Mouse (Mus musculus): Measurements from ENCODE around the gene Stx3. TPM values are rescaled to one million over a fixed set of nuclear protein-coding genes. Genes with fewer than 3 reads are reported as not detected.
A peak's percentile ranks its signal among the peaks of the same experiment; 100 is the strongest.

The Stx3 gene
- polyA plus RNA-seq, 1 experiment from 2014 or later, result 19.3 TPM

GRCm38 (mm10) chr19:11810856-11811255 is 8.3 kb downstream of the Stx3 start:
- no peak for ATAC-seq (ENCODE audit: low read depth)
- Histone ChIP-seq H3K4me2 (ENCODE audit: low read depth, low read length) (no peak overlapping the region), H3K4me1 (replicated peaks; ENCODE audit: control insufficient read depth, insufficient read depth, low read length) (peaks cover 7% of the 10 kb centered on the region), H3K9me3 (ENCODE audit: control insufficient read depth, low read length) (no peaks in the 10 kb centered on the region), H3K27me3 (ENCODE audit: control insufficient read depth, insufficient read depth, low read depth, low read length) (no peaks in the 10 kb centered on the region), H3K27ac (ENCODE audit: low read length) (0 out of 2 replicates have a peak overlapping the region, but pooled peaks have one; percentile 30), H3K36me3 (ENCODE audit: control insufficient read depth, insufficient read depth, low read length) (no peaks in the 10 kb centered on the region), H3K4me3 (ENCODE audit: low read length) (no peak overlapping the region), H3K9ac (ENCODE audit: low read length) (no peak overlapping the region)
- 53% methylated on average over 1 of the region's 1 CpGs for WGBS

DNA sequence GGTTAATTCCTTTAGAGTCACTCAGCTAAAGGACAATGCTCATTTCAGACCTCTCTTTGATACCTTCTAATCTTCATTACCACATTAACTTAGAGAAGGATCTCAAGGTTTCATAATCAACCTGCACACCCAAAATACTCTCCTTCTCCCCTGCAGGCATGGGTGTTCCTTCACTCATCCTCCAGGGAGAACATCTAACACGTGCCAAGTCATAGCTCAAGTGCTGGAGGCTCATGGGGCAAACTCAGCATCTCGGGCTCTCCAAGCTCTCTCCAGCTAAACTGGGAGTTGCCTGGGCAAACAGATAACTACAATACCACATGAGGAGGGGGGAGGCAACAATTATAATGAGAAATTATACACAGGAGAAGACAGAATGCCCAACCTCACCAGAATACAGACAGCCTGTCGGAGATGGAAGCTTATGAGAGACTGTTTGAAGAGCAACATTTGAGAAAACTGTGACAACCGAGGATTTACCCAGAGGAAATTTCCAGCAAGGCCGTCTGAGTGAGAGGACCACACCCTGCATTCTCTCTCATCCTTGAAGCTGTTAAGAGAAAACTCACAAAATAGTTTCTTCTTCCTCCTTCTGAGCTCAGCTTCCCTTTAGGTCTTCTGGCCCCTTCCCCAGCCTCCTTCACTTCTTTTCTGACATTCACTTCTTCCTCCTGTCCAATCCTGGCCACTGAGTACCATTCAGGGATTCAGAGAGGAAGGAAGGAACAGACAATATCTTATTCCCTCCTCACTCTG is 9.0 kb downstream of the Stx3 start:
- no peak overlapping the region for H3K9ac ChIP-seq (ENCODE audit: low read length)
- H3K4me2 ChIP-seq (ENCODE audit: low read depth, low read length), result no peak overlapping the region
- no peak overlapping the region for H3K4me3 ChIP-seq (ENCODE audit: low read length)
- 52% methylated on average over 5 of the region's 5 CpGs for WGBS
- H3K27ac ChIP-seq (ENCODE audit: low read length), result 0 out of 2 replicates have a peak overlapping the region, but pooled peaks have one; percentile 3
- H3K36me3 ChIP-seq (ENCODE audit: control insufficient read depth, insufficient read depth, low read length), result no peaks in the 10 kb centered on the region
- H3K9me3 ChIP-seq (ENCODE audit: control insufficient read depth, low read length), result no peaks in the 10 kb centered on the region
- no peaks in the 10 kb centered on the region for H3K27me3 ChIP-seq (ENCODE audit: control insufficient read depth, insufficient read depth, low read depth, low read length)
- ATAC-seq (ENCODE audit: low read depth), result no peak
- H3K4me1 ChIP-seq (replicated peaks; ENCODE audit: control insufficient read depth, insufficient read depth, low read length), result peaks cover 7% of the 10 kb centered on the region

GRCm38 (mm10) chr19:11808452-11808851 is 10.8 kb downstream of the Stx3 start:
- Histone ChIP-seq H3K27me3 (ENCODE audit: control insufficient read depth, insufficient read depth, low read depth, low read length) (no peaks in the 10 kb centered on the region), H3K36me3 (ENCODE audit: control insufficient read depth, insufficient read depth, low read length) (no peaks in the 10 kb centered on the region), H3K27ac (ENCODE audit: low read length) (no peak overlapping the region), H3K9ac (ENCODE audit: low read length) (no peak overlapping the region), H3K4me2 (ENCODE audit: low read depth, low read length) (no peak overlapping the region), H3K4me1 (replicated peaks; ENCODE audit: control insufficient read depth, insufficient read depth, low read length) (peaks cover 7% of the 10 kb centered on the region), H3K4me3 (ENCODE audit: low read length) (no peak overlapping the region), H3K9me3 (ENCODE audit: control insufficient read depth, low read length) (no peaks in the 10 kb centered on the region)
- ATAC-seq (ENCODE audit: low read depth), result no peak
- 84% methylated on average over 2 of the region's 2 CpGs for WGBS

DNA sequence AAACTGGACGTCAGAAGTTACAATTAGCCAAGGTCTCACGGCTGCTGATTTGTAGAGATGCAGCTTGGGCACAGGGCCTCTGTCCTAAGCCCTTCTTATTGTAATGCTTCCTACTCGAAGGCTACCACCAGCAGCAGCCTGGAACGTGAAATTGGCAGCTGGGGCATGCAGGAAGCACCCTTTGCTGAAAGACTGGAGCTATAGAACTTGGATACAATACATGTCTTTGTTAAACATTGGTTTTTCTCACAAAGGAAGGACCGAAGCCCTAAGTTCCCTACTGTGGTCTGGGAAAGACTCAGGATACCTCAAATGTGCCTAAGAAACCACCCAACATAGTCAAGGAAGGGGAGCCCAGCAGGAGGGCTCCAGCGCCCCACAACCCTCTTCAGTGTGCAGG is 11.4 kb downstream of the Stx3 start:
- H3K36me3 ChIP-seq (ENCODE audit: control insufficient read depth, insufficient read depth, low read length), result no peaks in the 10 kb centered on the region

GRCm38 (mm10) chr19:11807251-11807650 is 12.0 kb downstream of the Stx3 start:
- ATAC-seq (ENCODE audit: low read depth), result no peak
- no peaks in the 10 kb centered on the region for H3K36me3 ChIP-seq (ENCODE audit: control insufficient read depth, insufficient read depth, low read length)
- 51% methylated on average over 2 of the region's 2 CpGs for WGBS
- no peak overlapping the region for H3K27ac ChIP-seq (ENCODE audit: low read length)
- no peak overlapping the region for H3K9ac ChIP-seq (ENCODE audit: low read length)
- no peaks in the 10 kb centered on the region for H3K9me3 ChIP-seq (ENCODE audit: control insufficient read depth, low read length)
- no peaks in the 10 kb centered on the region for H3K27me3 ChIP-seq (ENCODE audit: control insufficient read depth, insufficient read depth, low read depth, low read length)
- no peak overlapping the region for H3K4me3 ChIP-seq (ENCODE audit: low read length)
- peaks cover 6% of the 10 kb centered on the region for H3K4me1 ChIP-seq (replicated peaks; ENCODE audit: control insufficient read depth, insufficient read depth, low read length)
- H3K4me2 ChIP-seq (ENCODE audit: low read depth, low read length), result no peak overlapping the region

More for the DNA sequence above, 11.4 kb downstream of the Stx3 start:
- ATAC-seq (ENCODE audit: low read depth), result no peak
- no peak overlapping the region for H3K4me2 ChIP-seq (ENCODE audit: low read depth, low read length)
- 56% methylated on average over 6 of the region's 6 CpGs for WGBS
- no peak overlapping the region for H3K9ac ChIP-seq (ENCODE audit: low read length)
- H3K4me3 ChIP-seq (ENCODE audit: low read length), result no peak overlapping the region
- no peaks in the 10 kb centered on the region for H3K27me3 ChIP-seq (ENCODE audit: control insufficient read depth, insufficient read depth, low read depth, low read length)
- H3K27ac ChIP-seq (ENCODE audit: low read length), result no peak overlapping the region
- peaks cover 7% of the 10 kb centered on the region for H3K4me1 ChIP-seq (replicated peaks; ENCODE audit: control insufficient read depth, insufficient read depth, low read length)
- no peaks in the 10 kb centered on the region for H3K9me3 ChIP-seq (ENCODE audit: control insufficient read depth, low read length)

- ATAC-seq (ENCODE audit: low read depth), result peak; percentile 51; the same call in 1 of the 2 replicates
Measured at GRCm38 (mm10) chr19:11804423-11804822, 14.8 kb downstream of the Stx3 start.

DNA sequence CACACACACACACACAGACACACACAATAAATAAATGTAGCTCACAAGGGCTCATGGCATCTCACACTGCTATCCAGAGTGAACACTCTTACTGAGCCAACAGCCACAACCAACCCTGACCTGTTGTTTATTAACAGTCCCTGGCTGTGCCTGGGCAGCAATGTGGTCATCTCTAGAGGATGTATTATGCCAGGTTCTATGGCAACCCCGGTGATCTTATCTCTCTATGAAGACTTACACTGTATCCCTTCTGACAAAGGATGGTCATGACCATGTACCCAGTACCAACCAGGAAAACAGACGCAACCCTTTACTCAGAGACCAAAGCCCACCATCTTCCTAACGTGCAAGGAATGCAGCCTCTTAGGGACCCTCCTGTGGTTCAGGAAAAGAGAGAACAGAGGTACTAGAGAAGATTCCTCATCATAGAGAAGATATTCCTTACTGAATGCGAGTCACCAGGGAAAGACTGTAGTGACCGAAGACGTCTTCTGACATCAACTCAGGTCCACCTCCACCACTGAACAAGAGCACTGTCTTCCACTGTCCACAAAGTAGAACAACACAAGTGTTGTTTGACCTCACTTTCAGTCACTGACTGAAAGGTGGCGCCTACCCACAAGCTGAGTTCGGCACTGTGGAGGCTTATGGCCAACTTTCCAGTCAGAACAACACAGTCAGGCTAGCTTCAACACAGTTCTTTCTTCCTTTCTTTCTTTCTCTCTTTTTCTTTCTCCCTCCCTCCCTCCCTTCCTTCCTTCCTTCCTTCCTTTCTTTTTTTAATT is 18.5 kb downstream of the Stx3 start:
- 66% methylated on average over 8 of the region's 8 CpGs for WGBS
- Histone ChIP-seq H3K9me3 (ENCODE audit: control insufficient read depth, low read length) (no peaks in the 10 kb centered on the region), H3K4me3 (ENCODE audit: low read length) (no peak overlapping the region), H3K4me2 (ENCODE audit: low read depth, low read length) (no peak overlapping the region), H3K4me1 (replicated peaks; ENCODE audit: control insufficient read depth, insufficient read depth, low read length) (no peaks in the 10 kb centered on the region), H3K27ac (ENCODE audit: low read length) (no peak overlapping the region), H3K27me3 (ENCODE audit: control insufficient read depth, insufficient read depth, low read depth, low read length) (no peaks in the 10 kb centered on the region), H3K9ac (ENCODE audit: low read length) (no peak overlapping the region), H3K36me3 (ENCODE audit: control insufficient read depth, insufficient read depth, low read length) (no peaks in the 10 kb centered on the region)
- no peak for ATAC-seq (ENCODE audit: low read depth)

More at GRCm38 (mm10) chr19:11804423-11804822, 14.8 kb downstream of the Stx3 start:
- Histone ChIP-seq H3K27me3 (ENCODE audit: control insufficient read depth, insufficient read depth, low read depth, low read length) (no peaks in the 10 kb centered on the region), H3K9me3 (ENCODE audit: control insufficient read depth, low read length) (no peaks in the 10 kb centered on the region), H3K4me2 (ENCODE audit: low read depth, low read length) (no peak overlapping the region), H3K27ac (ENCODE audit: low read length) (peak overlapping the region; percentile 20; the same call in 1 of the 2 replicates), H3K4me3 (ENCODE audit: low read length) (no peak overlapping the region), H3K9ac (ENCODE audit: low read length) (no peak overlapping the region), H3K4me1 (replicated peaks; ENCODE audit: control insufficient read depth, insufficient read depth, low read length) (no peaks in the 10 kb centered on the region), H3K36me3 (ENCODE audit: control insufficient read depth, insufficient read depth, low read length) (no peaks in the 10 kb centered on the region)
- 42% methylated on average over 1 of the region's 1 CpGs for WGBS

- 72% methylated on average over 6 of the region's 6 CpGs for WGBS
- Histone ChIP-seq H3K9me3 (ENCODE audit: control insufficient read depth, low read length) (no peaks in the 10 kb centered on the region), H3K36me3 (ENCODE audit: control insufficient read depth, insufficient read depth, low read length) (no peaks in the 10 kb centered on the region), H3K27me3 (ENCODE audit: control insufficient read depth, insufficient read depth, low read depth, low read length) (no peaks in the 10 kb centered on the region), H3K4me3 (ENCODE audit: low read length) (no peak overlapping the region), H3K4me1 (replicated peaks; ENCODE audit: control insufficient read depth, insufficient read depth, low read length) (no peaks in the 10 kb centered on the region), H3K27ac (ENCODE audit: low read length) (no peak overlapping the region), H3K4me2 (ENCODE audit: low read depth, low read length) (no peak overlapping the region), H3K9ac (ENCODE audit: low read length) (no peak overlapping the region)
- no peak for ATAC-seq (ENCODE audit: low read depth)
Measured at GRCm38 (mm10) chr19:11794447-11794846, 24.8 kb downstream of the Stx3 start.

DNA sequence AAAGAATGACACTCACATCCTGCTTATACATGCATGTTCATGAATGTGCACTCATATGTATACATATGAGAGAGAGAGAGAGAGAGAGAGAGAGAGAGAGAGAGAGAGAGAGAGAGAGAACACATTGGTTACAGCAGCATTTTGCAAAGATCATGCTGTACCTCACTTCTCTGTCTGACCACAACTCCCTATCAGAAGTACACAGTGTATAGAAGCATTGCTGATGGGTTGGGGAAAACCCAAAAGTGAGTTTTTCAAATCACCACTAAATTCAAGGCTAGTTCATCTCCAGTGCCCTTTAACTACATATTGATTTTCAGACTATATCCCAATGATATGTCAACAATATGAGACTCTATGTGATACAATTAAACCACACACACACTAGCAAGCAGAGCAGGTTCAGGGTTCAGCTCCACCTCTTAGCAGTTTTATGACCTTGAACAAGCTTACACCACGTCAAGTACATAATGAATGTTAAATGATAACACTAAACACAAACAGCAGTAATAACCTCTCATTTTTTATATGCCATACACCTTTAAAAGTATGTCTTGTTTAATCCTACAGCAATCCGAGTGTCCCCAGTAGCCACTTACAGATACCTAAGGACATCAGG is 25.4 kb downstream of the Stx3 start:
- Histone ChIP-seq H3K27ac (ENCODE audit: low read length) (no peak overlapping the region), H3K9ac (ENCODE audit: low read length) (no peak overlapping the region)
- 67% methylated on average over 2 of the region's 2 CpGs for WGBS

More for the DNA sequence above, 25.4 kb downstream of the Stx3 start:
- no peak for ATAC-seq (ENCODE audit: low read depth)
- no peaks in the 10 kb centered on the region for H3K27me3 ChIP-seq (ENCODE audit: control insufficient read depth, insufficient read depth, low read depth, low read length)
- no peak overlapping the region for H3K4me3 ChIP-seq (ENCODE audit: low read length)
- H3K9me3 ChIP-seq (ENCODE audit: control insufficient read depth, low read length), result no peaks in the 10 kb centered on the region
- H3K4me1 ChIP-seq (replicated peaks; ENCODE audit: control insufficient read depth, insufficient read depth, low read length), result no peaks in the 10 kb centered on the region
- no peaks in the 10 kb centered on the region for H3K36me3 ChIP-seq (ENCODE audit: control insufficient read depth, insufficient read depth, low read length)
- no peak overlapping the region for H3K4me2 ChIP-seq (ENCODE audit: low read depth, low read length)
